Mouse (Mus musculus): Measurements from ENCODE around the gene 4932438H23Rik.
"Not testable (repeated sequence)": the region's sequence is repeated elsewhere in the genome, so short reads cannot be mapped to it uniquely, and the experiment has no call there.

The 4932438H23Rik gene

DNA sequence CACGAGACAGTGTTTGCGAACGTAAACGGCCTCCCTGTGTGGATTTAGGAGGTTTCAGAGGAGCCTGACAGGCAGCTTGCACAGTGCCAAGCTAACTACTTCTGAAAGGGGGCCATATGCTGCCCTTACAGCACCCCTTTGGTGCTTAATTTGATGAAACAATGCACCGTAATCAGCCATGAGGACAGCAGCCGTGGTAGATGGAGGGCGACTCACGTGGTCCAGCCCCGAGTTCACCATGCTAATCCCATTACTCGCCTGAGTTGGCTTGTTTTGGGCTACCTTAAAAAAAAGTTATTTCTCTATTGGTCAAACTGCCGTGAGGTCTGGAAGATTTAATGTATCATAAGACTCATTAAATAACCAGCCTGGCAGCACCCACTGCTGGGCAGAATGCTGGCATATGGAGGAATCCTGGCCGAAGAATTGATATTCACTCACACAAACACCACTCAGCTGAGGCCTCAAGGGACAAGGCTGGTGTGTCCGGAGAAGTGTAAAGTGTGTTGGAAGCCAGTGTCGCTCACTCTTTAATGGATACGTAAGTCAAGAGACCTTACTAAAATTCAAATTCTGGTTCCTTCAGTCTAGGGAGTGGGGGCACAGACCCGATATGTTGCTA, 4.6 kb upstream of the 4932438H23Rik start:
- DNase-seq (ENCODE audit: low spot score), result no peak

DNA sequence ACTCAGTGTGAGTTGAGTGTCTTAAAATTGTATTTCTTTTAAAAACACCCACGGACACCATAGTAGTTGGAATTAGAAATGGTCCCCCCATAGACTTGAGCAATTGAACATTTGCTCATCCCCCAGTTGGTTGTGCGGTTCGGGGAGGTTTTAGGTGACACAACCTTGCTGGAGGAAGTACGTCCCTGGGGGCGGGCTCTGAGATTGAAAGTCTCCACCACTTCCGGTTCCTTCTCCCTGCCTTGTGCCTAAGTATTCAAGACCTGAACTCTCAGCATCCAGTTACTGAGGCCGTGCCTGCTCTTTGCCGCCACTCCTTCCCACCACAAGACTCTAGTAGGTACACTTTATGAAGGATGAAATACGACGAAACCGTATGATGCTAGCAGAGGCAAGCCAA, 2.9 kb upstream of the 4932438H23Rik start:
- DNase-seq (ENCODE audit: low spot score), result no peak

DNA sequence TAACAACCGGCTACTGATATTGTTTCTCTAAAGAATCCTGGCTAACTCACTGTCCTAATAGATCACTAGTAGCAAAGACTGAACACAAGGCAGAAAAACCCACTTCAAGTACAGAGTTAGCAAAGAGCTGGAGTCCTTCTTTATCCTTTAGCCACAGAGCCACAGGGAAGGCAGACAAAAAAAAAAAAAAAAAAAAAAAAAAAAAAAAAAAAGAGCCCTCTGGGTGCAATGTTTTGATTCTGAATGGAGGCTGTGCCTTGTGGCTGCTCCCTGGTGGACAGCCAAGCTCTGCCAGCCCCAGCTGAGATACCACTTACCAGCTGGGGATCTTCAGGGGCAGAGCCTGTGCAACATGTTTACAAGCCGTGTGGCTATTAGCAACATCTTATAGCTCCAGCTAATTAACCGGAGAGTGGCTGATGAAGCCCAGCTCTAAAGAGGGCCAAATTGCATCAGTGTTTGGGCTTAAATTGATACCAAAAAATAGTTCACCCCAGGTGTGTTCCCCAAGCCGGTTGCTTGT, 2.1 kb upstream of the 4932438H23Rik start:
- DNase-seq (ENCODE audit: low spot score), result no peak

DNA sequence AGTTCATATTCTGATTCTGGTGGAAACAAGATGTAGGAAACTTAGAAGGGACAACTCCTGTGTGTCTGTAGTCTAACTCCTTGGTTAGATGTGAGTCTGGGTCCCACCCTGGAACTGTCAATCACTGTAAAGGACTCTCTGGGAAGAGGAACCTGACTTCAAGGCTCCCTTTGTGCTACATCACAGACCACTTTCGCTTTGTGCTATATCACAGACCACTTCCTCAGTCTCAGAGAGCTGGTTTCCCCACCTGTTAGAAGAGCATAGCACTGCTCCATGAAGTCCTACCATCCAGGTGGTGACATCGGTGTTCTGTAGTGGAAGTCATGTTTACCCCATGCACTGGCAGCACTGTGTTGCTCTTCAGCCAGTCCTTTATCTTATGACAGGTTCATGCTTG, 1.1 kb upstream of the 4932438H23Rik start:
- no peak for DNase-seq (ENCODE audit: low spot score)

DNA sequence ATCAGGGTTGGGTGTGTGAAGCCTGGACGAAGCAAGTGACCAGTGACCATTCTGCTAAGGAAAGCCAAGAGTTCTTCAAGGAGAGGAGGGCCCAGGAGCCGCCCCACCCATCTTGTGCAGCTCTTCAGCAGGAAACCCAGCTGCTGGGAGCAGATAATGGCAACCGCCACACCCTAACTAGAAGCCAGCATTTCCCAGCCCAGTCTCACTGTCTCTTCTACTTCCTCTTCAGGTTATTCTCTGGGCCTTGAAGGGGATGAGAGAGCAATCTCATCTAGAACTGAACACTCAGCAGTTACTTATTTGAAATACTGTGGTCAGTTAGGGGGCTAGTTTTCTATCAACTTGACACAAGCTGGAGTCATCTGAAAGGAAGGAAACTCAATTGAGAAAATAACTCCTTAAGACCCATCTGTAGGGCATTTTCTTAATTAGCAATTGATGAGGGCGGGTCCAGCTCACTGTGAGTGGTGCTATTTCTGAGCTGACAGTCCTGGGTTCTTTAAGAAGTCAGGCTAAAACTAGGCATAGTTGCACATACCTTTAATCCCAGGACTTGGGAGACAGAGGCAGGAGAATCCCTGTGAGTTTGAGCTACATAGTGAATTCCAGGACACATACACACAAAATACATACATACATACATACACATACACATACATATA, 8.1 kb downstream of the 4932438H23Rik start:
- no peak for DNase-seq (ENCODE audit: low spot score)

DNA sequence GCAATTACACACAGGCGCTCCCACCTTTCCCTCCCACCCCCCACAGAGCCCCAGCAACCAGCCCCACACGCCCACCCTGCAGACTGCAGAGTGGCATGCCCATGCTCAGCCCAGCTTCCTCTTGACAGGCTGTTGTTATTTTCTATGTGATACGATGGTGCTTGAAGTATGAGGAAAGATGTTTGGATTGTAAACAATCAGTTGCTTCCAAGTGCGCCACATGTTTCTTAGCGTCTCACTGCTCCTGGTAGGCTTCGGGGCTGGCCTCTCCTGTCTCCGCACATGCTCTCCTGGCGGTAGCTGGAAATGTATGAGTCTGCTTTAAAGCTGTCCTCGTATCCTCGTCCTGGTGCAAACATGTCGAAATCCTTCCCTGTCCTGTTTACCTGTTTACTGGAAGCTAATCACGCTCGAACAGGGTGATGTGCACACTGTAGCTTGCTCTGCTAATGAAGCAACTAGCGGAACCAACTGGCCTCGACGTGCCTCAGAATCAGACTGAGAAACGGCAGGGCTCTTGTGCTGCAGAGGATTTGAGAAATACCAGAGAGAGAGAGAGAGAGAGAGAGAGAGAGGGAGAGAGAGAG, 9.6 kb downstream of the 4932438H23Rik start:
- DNase-seq (ENCODE audit: low spot score), result no peak

DNA sequence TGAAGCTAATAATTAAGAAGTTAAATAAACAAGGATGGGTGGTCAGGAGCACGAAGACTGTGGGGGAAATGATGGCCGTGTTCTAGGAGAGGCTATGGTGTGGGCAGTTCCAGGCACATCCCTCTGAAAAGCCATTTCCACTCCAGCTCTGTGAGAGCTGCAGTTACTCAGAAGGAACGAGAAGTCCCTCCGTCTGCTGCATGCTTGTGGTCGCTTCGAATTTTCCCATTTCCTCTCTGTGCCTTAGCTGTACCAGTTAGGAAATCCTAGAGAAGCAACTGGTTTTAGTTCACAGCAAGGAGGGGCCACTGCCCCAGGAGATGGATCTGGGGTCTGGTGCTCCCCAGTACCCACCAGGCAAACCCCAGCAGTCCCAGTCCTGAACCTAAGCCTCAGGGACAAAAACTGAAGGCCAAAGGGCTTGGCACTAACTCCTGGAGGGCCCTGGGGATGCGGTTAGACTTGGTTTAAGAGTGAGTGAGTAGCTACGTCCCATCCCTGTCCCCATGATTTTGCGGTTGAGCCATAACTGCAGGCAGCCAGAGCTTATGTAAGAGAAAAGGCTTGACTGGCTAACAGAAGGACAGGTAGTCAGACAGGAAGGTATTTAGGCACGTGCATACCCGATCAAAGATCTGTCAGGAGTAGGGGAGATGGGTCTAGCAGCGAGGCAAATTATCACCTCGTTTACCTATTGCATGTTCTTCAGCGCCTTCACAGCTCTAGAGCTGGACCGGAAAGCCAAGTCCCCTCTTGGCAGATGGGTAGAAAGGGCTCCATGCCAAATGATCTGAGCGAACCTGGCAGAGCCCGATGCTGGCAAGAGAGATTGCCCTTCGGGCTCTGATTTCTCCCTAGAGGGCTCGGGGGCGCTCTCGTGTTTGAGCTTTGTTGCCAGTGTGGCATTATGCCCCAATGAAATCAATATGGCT, 10.3 kb downstream of the 4932438H23Rik start:
- DNase-seq (ENCODE audit: low spot score), result peak; percentile 29

DNA sequence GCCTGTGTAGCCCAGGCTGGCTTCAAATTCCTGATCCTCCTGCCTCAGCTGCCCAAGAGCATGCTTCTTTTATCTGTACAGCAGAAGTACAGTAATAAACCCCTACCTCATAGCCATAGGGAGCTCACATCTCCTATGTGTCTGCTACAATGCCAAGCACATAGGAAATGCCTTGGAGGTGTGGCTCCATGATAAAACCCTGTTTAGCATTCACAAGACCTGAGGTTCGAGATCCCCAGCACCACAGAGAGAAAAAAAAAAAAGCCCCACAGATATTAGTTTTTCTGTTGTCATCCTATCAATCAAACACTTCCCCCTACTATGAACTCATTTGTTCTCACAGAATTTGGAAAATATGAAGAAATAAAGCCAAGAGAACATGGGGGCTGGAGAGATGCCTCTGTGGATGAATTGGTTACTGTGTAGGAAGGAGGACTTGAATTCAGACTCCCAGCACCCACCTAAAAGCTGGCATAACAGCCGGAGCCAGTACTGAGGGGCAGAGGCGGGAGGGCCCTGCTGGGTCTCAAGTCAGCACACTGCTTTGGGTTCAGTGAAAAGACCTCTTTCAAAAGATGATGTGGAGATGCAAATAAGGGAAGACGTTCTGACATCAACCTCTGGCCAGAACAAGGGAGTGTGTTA, 11.8 kb downstream of the 4932438H23Rik start:
- peak; percentile 49 for DNase-seq (ENCODE audit: low spot score)

DNA sequence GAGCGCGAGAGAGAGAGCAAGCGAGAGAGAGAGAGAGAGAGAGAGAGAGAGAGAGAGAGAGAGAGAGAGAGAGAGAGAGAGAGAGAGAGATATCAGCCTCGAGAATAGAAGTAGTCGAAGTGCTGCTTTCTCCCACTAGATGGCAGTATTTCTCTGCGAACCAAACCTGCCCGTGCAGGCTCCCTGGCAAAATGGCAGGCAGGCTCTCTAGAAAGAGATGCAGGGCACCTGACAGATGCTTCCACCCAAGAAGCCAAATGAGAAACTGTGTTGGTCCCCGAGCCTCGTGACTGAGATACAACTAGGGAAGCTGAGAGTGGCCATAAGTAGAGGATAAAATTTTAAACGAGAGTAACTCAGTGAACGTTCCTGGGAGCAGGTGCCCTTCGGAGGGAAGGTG, 13.4 kb downstream of the 4932438H23Rik start:
- DNase-seq (ENCODE audit: low spot score), result peak; percentile 86

DNA sequence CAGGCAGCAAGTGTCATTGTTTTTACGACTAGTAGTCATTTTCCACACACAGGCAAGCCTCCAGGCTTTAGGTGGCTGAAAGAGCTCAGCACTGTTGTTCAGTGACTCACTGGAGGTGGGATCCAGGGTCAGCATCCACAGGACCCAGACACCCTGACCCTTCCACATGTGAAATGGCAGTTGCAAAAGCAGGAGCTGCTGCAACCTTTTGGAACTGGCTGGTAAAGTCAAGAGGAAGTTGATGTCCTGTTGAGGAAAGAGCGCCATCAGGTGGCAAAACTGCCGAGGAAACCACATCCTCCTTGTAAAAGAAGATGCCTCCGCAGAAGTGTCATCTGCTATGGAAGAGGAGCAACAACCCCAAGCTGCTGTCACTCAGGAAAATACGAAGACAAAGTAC, 18.7 kb downstream of the 4932438H23Rik start:
- peak; percentile 36 for DNase-seq (ENCODE audit: low spot score)

DNA sequence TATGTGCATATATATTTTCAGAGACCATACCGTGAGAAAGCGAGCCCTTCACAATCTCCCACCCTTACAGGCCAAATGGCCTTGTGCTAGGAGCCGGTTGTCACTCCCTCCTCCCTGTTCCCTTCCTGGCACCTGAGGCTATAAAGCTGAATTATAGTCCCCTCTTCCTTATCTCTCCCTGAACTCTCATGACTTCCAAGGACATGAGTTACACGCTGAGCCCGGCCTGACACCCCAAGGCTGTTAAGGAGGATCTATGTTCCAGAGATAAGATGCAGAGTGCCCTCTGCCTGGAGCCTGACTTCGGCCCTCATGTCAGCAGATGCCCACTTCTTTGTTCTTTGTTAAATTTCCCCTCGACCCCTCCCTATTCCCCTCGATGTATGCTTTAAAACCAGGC, 19.5 kb downstream of the 4932438H23Rik start:
- not testable (repeated sequence) for DNase-seq (ENCODE audit: low spot score)

DNA sequence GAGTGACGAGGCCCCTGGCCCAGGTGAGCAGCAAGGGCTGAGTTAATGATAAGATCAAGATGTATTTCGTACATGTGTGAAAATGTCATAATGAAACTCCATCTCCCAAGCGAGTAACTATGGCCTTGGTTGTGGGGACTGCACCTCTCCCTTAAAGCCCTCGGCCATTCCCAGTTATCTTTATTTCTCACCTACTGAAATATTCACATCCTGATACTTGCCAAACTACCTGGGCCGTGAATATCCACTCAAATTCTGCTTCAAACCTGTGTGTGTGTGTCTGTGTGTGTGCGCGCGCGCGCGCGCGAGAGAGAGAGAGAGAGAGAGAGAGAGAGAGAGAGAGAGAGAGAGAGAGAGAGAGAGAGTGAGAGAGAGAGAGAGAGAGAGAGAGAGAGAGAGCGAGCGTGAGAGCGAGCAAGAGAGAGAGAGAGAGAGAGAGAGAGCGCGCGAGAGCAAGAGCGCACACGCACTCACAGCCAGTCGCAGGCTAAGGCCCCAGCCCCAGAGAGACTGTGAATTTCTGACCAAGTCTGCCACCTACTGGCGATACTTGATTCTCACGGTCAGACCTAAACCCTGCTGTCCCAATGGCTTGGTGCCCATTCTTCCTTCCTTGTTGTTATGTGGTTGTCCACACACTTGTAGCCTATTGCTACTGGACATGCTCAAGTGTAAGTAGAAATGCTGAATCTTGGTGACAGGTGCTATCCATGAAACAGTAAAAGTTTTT, 21.6 kb downstream of the 4932438H23Rik start:
- peak; percentile 95 for DNase-seq (ENCODE audit: low spot score)

DNA sequence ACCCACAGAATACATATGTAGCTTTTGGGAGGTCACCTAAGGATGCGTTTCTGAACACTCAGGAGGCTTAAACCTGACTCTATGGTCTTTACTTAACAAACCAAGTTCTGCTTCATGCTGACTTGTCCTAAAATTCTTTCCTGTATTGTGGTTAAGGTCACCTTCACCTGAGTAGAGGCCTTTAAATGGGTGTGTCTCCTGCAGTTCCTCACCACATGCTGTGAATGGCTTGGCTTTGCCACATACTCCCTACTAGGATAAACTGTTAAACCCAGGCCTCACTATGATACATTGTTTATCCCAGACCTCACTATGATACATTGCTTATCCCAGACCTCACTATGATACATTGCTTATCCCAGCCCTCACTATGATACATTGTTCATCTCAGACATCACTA, 22.7 kb downstream of the 4932438H23Rik start:
- DNase-seq (ENCODE audit: low spot score), result no peak

DNA sequence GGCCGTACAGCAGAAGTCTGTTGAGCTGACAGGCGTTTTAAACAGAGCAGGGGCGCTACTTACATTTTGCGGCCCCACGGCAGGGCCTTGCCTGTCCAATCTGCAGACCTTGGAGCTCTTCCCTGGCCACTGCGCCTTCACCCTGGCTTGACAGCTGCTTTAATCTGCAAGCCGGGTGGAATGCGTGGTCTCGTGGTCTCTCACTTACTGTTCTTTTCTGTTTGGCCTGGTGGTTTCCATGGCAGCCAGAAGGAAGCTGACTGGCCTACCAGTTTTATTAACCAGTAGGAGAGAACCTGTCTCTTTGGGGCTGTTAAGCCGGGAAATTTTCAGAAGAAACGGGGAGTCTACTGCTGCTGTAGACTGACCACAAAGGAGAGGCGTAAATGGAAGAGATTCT, 26.0 kb downstream of the 4932438H23Rik start:
- peak; percentile 46 for DNase-seq (ENCODE audit: low spot score)

DNA sequence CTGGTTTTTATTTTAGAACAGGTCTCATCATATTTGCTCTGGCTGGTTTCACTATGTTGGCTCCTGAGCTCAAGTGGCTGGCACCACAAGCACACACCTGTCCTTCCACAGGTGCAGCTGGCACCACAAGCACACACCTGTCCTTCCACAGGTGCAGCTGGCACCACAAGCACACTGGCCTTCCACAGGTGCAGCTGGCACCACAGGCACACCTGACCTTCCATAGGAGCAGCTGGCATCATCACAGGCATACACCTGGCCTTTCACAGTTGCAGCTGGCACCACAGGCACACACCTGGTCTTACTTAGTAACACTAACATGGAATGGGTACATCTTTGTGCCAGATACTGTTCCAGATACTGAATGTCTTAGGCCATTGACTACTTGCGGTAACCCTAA, 27.8 kb downstream of the 4932438H23Rik start:
- DNase-seq (ENCODE audit: low spot score), result no peak

DNA sequence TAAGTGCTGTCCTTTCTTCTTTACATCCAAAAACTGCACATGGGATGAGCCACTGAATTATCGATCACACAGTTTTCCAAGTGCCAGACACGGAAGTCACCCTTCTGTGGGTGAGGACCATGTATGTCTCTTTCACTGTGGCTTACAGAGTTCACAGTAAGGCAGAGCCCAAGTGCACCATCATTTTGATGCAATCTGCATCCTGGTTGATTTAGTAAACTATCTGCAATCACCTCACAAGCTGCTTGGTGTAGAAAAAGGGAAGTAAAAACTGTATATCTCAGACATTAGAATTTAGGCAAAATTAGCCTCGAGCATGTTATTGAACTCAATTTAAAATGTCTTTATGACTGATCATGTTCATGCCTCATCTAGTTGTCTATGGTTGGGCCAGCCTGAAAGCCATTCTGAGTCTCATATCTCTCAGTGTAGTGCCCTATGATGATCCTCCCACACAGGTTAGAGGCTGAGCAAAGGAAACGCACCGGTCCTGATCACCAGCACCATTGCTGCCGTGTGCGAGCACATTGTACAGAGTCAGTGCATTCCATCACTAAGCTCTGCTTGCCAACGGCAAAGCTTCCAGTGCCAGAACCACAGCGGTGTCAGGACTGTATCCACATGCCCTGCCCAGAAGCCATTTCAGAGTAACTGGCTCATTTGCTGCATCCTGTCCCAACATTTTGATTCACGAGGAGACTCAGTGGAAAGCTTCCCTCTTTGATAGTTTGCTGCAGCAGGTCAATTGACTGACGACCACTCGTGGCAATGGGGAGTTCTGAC, 30.1 kb downstream of the 4932438H23Rik start:
- DNase-seq (ENCODE audit: low spot score), result no peak

DNA sequence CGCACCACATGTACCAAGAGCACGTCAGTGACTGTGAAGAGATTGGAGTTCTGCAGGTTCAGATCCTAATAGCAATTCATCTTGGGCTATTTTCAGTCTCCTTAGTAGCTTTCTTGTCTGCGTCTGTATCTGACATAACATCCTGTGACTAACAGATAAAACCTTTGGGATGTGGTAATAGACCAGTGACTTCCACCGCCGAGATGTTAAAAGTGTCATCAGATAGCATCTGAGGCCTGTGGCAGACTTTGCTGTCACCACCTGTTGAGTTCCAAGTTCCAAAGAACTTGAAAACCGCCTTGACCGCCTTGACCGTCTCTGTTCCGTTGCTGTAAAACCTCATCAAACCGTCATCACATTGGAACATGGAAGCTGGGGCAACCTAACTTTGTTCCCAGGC, 31.1 kb downstream of the 4932438H23Rik start:
- no peak for DNase-seq (ENCODE audit: low spot score)

DNA sequence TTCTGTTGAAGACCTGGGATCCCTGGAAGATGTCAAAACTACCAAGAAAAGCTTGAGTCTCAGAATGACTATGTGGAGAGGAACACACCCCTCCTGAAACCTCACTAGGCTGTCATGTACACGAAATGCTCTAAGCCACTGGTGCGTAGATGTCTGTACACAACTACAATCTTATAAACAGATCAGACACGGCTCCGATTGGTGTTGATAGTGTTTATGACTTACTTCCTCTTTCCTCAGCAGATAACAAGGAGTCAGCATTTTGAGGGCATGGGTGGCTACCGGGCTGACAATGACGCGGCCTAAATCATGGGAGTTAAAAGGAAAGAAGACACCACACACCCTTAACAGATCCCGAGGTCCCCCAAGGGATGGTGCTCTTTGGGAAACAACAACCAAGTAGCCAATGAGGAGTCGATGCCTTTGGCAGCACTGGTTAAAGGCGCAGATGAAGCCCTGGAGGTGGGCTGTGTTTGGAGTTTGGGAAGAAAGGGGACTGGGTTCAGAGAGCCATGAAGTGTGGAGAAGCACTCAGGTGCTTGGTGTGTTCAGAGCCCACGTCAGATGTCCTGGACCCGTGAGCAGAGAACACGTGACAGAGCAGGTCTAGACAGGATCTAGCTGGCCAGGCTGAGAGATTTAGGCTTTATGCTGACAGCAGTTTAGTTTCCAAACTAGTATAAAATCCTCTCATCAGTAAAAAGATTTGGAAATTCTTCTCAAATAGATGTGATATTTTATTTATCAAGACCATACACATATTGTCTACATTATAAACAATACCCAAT, 33.2 kb downstream of the 4932438H23Rik start:
- no peak for DNase-seq (ENCODE audit: low spot score)

DNA sequence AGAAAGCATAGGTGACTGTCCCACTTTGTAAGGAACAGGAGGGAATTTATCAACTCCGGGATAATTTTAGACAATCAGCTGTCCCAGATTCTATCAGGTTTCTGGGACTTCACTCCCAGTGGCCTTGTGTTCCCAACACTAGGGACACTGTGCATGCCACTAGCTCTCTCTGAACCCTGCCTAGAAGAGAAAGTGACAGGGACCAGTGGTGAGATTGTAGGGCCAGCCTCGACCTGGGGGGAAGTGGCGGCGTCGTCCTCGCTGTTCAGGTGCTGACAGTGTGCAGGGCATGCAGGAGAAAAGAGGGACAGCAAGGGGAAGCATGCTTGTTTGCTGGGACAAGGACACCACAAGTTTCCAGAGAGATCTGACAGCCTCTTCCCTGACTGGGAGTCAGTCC, 37.2 kb downstream of the 4932438H23Rik start:
- no peak for DNase-seq (ENCODE audit: low spot score)
